9 mouse cellular contexts compared by ENCODE assay signal in the genomic region with DNA sequence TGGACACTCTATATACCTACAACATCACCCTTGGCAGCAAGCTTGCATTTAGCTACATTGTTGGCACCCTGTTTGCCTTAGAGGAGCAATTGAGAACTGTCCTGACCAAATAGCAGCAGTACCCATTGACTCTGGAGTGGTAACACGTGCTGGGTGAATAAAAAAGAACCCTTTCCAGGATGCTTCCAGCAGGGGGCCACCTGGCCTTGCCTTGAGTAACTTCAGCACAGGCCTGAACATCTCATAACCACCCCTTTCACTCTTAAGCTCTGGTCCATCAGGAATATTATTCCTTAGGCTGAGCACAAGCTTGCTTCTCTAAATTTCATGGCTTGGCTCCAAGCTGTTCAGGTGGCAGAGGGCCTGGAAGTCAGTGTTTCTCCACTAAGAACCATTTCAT. TPM values are rescaled to one million over a fixed set of nuclear protein-coding genes. Genes with fewer than 3 reads are reported as not detected.
A peak's percentile ranks its signal among the peaks of the same experiment; 100 is the strongest.
DNase-seq lines count a peak whose midpoint lies in the region; ATAC-seq and TF ChIP-seq lines count a peak whose summit lies in the region.
"Had no signal": no experiment of that assay in that cellular context is flagged by ENCODE, and none has a peak within 500 bp of the region (broad histone marks: within the 10 kb centered on the region; RNA-seq: fewer than 3 reads in every experiment).

No protein-coding gene starts in this region.

- H3K36me3 ChIP-seq in heart, embryonic 14.5 days (ENCODE audit: control insufficient read depth, insufficient read depth, low read length), result peaks cover 4% of the 10 kb centered on the region
- H3K36me3 ChIP-seq in liver, embryonic 14.5 days (replicated peaks; ENCODE audit: control insufficient read depth, insufficient read depth, low read depth), result no peaks in the 10 kb centered on the region
- H3K36me3 ChIP-seq in neural tube, embryonic 14.5 days (ENCODE audit: control insufficient read depth, insufficient read depth, low read length), result peaks cover 3% of the 10 kb centered on the region; the same call in 1 of the 2 replicates

- no peak overlapping the region for H3K9ac ChIP-seq in heart, embryonic 14.5 days (ENCODE audit: low read length)
- H3K9ac ChIP-seq in liver, embryonic 14.5 days (replicated peaks), result no peak overlapping the region
- no peak overlapping the region for H3K9ac ChIP-seq in neural tube, embryonic 14.5 days (replicated peaks; ENCODE audit: low read depth, low read length)

- ATAC-seq in Patski, result peak; percentile 78
- ATAC-seq in heart, embryonic 14.5 days (ENCODE audit: insufficient number of reproducible peaks, insufficient read depth, low FRiP score, low read depth), result peak; percentile 47; the same call in 1 of the 2 replicates
- ATAC-seq in liver, embryonic 14.5 days (ENCODE audit: insufficient read depth), result no peak
- ATAC-seq in neural tube, embryonic 14.5 days (ENCODE audit: low read depth), result peak; percentile 75; the same call in 1 of the 2 replicates

- no peak for TF ChIP-seq POLR2A in cortical plate, adult 2 months (IDR thresholded peaks at IDR 0.05; ENCODE audit: extremely low read depth, insufficient read depth, low read length)

- no peak overlapping the region for H3K27ac ChIP-seq in cortical plate, adult 2 months (ENCODE audit: insufficient read depth, low read length)
- H3K27ac ChIP-seq in heart, embryonic 14.5 days (replicated peaks in 1 of 2; ENCODE audit: control insufficient read depth in 1 of 2, insufficient read depth in 1 of 2, low read depth in 2 of 2, low read length in 2 of 2), result no peak overlapping the region
- H3K27ac ChIP-seq in liver, embryonic 14.5 days, result no peak overlapping the region
- H3K27ac ChIP-seq in neural tube, embryonic 14.5 days (ENCODE audit: low read depth, low read length), result no peak overlapping the region

- no peak overlapping the region for H3K4me2 ChIP-seq in heart, embryonic 14.5 days (ENCODE audit: low read length)
- H3K4me2 ChIP-seq in liver, embryonic 14.5 days (ENCODE audit: low read depth), result no peak overlapping the region
- no peak overlapping the region for H3K4me2 ChIP-seq in neural tube, embryonic 14.5 days (ENCODE audit: low read depth, low read length)

- H3K9me3 ChIP-seq in heart, embryonic 14.5 days (ENCODE audit: control insufficient read depth, low read length), result no peaks in the 10 kb centered on the region
- H3K9me3 ChIP-seq in liver, embryonic 14.5 days (ENCODE audit: control insufficient read depth, low read length), result no peaks in the 10 kb centered on the region
- no peaks in the 10 kb centered on the region for H3K9me3 ChIP-seq in neural tube, embryonic 14.5 days (ENCODE audit: control insufficient read depth, low read length)

- 23% methylated on average over 1 of the region's 1 CpGs for WGBS in heart, embryonic 14.5 days
- WGBS in liver, embryonic 14.5 days (ENCODE audit: insufficient replicate concordance), result 9% methylated on average over 1 of the region's 1 CpGs
- 19% methylated on average over 1 of the region's 1 CpGs for WGBS in neural tube, embryonic 14.5 days

- in situ Hi-C loops in Patski (cut with MboI; ENCODE audit: low pct_unique_long_range_greater_than_20kb), result loop anchor here (5.0 kb wide), 1 partner anchor 284 kb away; no protein-coding TSS in a partner anchor

- no peaks in the 10 kb centered on the region for H3K27me3 ChIP-seq in Patski
- no peaks in the 10 kb centered on the region for H3K27me3 ChIP-seq in heart, embryonic 14.5 days (ENCODE audit: control insufficient read depth, insufficient read depth, low read length)
- H3K27me3 ChIP-seq in liver, embryonic 14.5 days (ENCODE audit: control insufficient read depth, insufficient read depth, low read length), result no peaks in the 10 kb centered on the region
- H3K27me3 ChIP-seq in neural tube, embryonic 14.5 days (ENCODE audit: control insufficient read depth, insufficient read depth, low read length), result no peaks in the 10 kb centered on the region

- H3K4me3 ChIP-seq in cortical plate, adult 2 months (ENCODE audit: insufficient read depth, low read length), result no peak overlapping the region
- H3K4me3 ChIP-seq in heart, embryonic 14.5 days (ENCODE audit: control insufficient read depth in 1 of 2, insufficient read depth in 1 of 2, low read depth in 1 of 2, low read length in 2 of 2), result no peak overlapping the region
- no peak overlapping the region for H3K4me3 ChIP-seq in liver, embryonic 14.5 days (ENCODE audit: insufficient read depth in 1 of 2, low read depth in 2 of 2, low read length in 2 of 2)
- H3K4me3 ChIP-seq in neural tube, embryonic 14.5 days (ENCODE audit: low read depth, low read length), result no peak overlapping the region
- H3K4me3 ChIP-seq: erythroblast, embryonic 14.5 days had no signal

- peak; percentile 75 for TF ChIP-seq CTCF in Patski (IDR thresholded peaks at IDR 0.05)
- peak; percentile 73 for TF ChIP-seq CTCF in cortical plate, adult 2 months (IDR thresholded peaks at IDR 0.05; ENCODE audit: extremely low read depth, insufficient read depth, low read length)
- peak; percentile 56 for TF ChIP-seq CTCF in liver, embryonic 14.5 days (IDR thresholded peaks at IDR 0.05; ENCODE audit: low read depth)

- POLR2A ChIA-PET in Patski (lab: Charles Lee), result no interaction called here

- DNase-seq in 416B (ENCODE audit: low read depth), result peak; percentile 36
- DNase-seq in Patski (ENCODE audit: low read depth, low spot score), result peak; percentile 10
- peak; percentile 79 for DNase-seq in kidney, postnatal 10 days
- no peak for DNase-seq in liver, embryonic 14.5 days (ENCODE audit: low read depth in 3 of 3, low spot score in 3 of 3)
- DNase-seq in thymus, postnatal 14 days, result peak; percentile 56

- no peak for TF ChIP-seq EP300 in liver, embryonic 14.5 days (IDR thresholded peaks at IDR 0.05; ENCODE audit: low read depth)

- CTCF ChIA-PET in Patski (lab: Charles Lee), result interaction anchor here (0.8 to 4.3 kb wide), 10 partner anchors 10 to 319 kb away, joined by 3 to 33 read pairs (median 3); no protein-coding TSS in a partner anchor

- no peaks in the 10 kb centered on the region for H3K4me1 ChIP-seq in cortical plate, adult 2 months (ENCODE audit: control insufficient read depth, insufficient read depth, low read length)
- no peaks in the 10 kb centered on the region for H3K4me1 ChIP-seq in heart, embryonic 14.5 days (ENCODE audit: control insufficient read depth in 2 of 2, insufficient read depth in 2 of 2, low read length in 2 of 2)
- H3K4me1 ChIP-seq in liver, embryonic 14.5 days (replicated peaks; ENCODE audit: control insufficient read depth in 2 of 2, insufficient read depth in 2 of 2, low read length in 1 of 2), result no peaks in the 10 kb centered on the region
- no peaks in the 10 kb centered on the region for H3K4me1 ChIP-seq in neural tube, embryonic 14.5 days (ENCODE audit: control insufficient read depth, insufficient read depth, low read length)

RNA-seq across cellular contexts. Expression of a gene that starts 30.5 kb away (rescaled TPM):
- 24.3 TPM for polyA plus RNA-seq in Patski (2021)
- polyA plus RNA-seq in cortical plate, adult 2 months (2012; rRNA removed), result 10.5 and 13.2 TPM in 2 replicates
- 17.4 and 18.3 TPM in 2 replicates for polyA plus RNA-seq in heart, embryonic 14.5 days (2014; fragmentation: Nextera tagmentation; extraction: Ambion mirVana)
- 1.4 TPM in 2 replicates for polyA plus RNA-seq in liver, embryonic 14.5 days (2012; rRNA removed)
- polyA plus RNA-seq in liver, embryonic 14.5 days (2014; fragmentation: Nextera tagmentation; extraction: Ambion mirVana), result 1.6 and 2.3 TPM in 2 replicates
- 74.5 and 75.0 TPM in 2 replicates for polyA plus RNA-seq in neural tube, embryonic 14.5 days (2014; fragmentation: Nextera tagmentation; extraction: Ambion mirVana)
- polyA plus RNA-seq: erythroblast, embryonic 14.5 days had no signal

RNA-seq across cellular contexts. Expression of a gene that starts 39.8 kb away (rescaled TPM):
- 48.5 TPM for polyA plus RNA-seq in Patski (2021)
- polyA plus RNA-seq in cortical plate, adult 2 months (2012; rRNA removed), result 50.5 and 53.2 TPM in 2 replicates
- 16.6 and 18.9 TPM in 2 replicates for polyA plus RNA-seq in heart, embryonic 14.5 days (2014; fragmentation: Nextera tagmentation; extraction: Ambion mirVana)
- polyA plus RNA-seq in liver, embryonic 14.5 days (2012; rRNA removed), result 12.4 and 13.1 TPM in 2 replicates
- polyA plus RNA-seq in liver, embryonic 14.5 days (2014; fragmentation: Nextera tagmentation; extraction: Ambion mirVana), result 14.7 and 16.0 TPM in 2 replicates
- 8.2 and 10.4 TPM in 2 replicates for polyA plus RNA-seq in neural tube, embryonic 14.5 days (2014; fragmentation: Nextera tagmentation; extraction: Ambion mirVana)

Comparison
In these comparisons a context has a peak if more than half of its experiments do, and no peak if none do; other contexts are left out.
1. DNase-seq: peak in 416B (single experiment), Patski (single experiment), kidney, postnatal 10 days (single experiment) and thymus, postnatal 14 days (single experiment); none in liver, embryonic 14.5 days (0 of 3).
2. Peak in every context shown above with its lines, with median percentiles within 50 percentile points of each other: CTCF ChIP-seq.